Mouse (Mus musculus) skeletal muscle tissue, adult 2 months (tissue): ENCODE results near the gene Arhgap24.

ENCODE experiments used
- DNase-seq: peaks from one replicate; pipeline ENCODE4 v3.0.0-alpha.2; 2012; ENCODE audit warnings: low read depth, low spot score

Arhgap24 gene

DNA sequence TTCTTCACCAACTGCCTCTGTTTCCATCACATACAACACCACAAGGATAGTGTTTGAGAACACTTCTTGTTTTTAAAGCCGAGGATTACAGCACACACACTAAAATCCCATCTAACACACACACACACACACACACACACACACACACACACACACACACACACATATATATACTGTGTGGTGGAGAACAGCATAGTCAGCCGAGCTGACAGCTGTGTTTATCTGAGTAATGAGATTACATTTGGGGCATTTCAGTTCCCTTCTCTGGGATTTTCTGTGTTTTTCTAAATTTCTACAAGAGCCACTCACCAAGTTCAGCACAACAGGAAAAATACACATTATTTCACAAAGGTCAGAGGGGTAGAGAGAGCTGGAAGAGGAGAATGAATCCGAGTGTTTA lies 96.5 kb downstream of the Arhgap24 start:
- DNase-seq: no peak

DNA sequence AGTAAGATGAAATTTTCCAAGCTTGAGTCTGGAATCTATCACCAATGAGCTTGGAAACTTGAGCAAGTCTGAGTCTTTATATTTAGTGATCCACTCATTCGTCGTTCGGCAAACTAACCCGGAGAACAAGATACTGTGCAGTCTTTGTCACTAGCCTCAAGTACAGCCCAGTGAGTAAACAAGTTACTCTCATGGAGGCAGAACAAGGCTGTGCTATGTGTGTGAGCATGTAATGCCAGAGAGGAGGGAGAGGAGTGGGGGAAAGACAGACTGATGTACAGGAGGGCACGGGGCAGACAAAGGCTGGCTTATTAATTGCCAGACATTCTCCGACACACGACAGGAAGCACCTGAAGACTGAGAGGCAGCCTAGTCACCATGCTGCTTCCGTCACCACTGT lies 97.2 kb downstream of the Arhgap24 start:
- DNase-seq: no peak

DNA sequence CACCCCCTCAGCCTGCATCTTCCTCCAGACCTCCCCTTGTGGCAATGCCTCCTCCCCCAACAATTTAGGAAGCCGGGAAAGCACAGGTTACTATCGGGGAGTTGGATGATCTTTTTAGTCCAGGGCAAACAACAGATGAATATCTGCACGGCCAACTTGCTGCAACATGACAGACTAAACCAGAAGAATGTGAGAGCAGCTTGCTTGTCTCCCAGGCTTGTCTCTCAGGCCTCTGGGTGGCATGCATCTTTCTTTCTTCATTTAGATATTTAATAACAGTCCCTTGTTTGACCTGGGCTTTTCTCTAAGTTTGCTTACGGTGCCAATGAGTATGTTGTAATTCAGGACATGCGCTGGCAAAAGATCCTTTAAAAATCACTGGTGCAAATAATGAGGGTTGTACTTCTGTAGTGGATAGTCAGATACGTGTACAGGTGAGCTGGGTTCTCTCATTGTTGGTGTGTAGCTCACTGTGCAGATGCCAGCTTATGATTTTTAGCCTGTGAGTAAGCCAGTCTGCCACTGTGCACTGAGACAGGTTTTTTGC lies 101.7 kb downstream of the Arhgap24 start:
- DNase-seq: no peak

DNA sequence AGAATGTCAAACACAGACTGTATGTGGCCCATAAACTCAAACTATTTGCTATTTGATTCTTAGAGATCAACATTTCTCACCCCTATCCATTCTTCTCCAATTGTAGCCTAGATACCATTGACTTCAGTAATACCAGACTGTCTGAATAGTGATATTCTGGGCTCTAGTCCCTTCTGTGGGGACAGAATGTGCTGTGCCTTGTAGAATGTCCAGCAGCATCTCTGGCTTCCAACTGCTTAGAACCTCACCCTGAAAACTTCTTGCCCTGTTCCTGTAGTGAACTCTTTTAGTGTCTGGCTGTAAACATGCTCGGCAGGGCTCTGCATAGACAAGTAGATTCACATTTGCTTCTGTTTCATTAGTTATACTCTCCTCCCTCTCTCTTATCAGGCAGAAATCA lies 110.2 kb downstream of the Arhgap24 start:
- peak; percentile 68 for DNase-seq

DNA sequence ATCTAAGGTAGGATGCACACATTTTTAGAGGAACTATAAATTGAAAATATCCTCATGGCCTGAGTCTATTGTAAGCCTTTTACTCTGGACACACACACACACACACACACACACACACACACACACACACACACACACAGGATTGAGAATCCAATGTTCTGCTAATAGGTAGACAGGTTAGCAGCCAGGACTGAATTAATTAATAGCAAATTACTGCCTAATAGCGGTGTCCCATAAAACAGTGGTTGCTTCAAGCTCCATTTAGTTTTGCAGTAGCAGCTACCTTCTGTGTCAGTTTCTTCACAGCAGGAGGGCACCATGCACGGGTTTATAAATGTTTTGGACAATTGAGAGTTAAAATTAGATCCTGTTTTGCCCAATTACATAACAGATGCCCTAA lies 111.9 kb downstream of the Arhgap24 start:
- no peak for DNase-seq

DNA sequence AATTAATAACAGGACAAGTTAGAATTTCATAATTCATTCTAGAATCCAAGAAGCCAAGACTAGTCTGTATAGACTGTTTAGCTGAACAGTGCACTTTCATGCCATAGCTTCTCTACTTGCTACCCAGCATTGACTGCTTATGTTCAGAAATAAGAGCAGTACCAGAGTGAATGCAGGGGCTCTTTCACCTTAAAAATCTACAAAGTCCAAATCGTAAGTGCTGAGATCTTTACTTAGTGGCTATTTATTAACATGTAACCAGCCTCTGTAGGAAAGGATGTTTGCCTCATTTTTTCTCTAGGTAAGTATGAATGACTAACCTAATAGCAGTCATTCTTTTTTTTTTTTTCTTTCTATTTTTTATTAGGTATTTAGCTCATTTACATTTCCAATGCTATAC lies 117.9 kb downstream of the Arhgap24 start:
- no peak for DNase-seq

DNA sequence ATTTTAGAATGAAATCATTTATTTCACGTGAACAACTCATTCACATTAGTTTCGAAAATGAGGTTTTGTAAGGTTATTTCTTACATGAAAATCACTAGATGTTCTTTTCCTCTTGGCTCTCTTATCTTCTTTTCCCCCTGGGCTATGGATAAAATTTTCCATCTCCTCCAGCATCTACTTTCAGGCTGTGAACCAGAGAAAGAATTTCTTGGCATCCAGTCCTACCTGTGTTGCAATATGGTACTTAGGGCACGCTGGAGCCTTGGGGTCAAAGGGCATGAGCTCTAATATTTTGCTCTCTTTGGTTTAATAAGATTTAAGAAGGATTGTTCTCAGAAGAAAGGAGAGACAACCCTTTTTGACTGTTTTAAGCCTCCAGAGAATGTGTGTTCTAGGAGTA lies 132.4 kb downstream of the Arhgap24 start:
- peak; percentile 86 for DNase-seq

DNA sequence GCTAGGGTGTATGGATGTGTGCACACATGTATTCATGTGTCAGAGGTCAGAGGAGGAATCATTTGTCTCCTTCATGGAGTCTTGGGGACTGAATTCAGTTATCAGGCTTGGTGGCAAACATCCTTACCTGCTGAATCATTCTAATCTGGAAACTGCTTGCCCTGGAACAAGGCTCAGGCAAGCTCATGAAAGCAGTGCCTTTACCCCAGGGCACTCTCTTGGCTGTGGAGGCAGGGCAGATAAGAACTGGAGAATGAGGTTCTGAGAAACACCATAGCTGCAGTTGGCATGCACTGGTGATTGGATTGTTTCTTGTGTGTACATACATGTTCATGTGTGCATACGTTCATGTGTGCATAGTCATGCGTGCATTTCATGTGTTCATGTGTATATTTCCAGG lies 132.9 kb downstream of the Arhgap24 start:
- no peak for DNase-seq

DNA sequence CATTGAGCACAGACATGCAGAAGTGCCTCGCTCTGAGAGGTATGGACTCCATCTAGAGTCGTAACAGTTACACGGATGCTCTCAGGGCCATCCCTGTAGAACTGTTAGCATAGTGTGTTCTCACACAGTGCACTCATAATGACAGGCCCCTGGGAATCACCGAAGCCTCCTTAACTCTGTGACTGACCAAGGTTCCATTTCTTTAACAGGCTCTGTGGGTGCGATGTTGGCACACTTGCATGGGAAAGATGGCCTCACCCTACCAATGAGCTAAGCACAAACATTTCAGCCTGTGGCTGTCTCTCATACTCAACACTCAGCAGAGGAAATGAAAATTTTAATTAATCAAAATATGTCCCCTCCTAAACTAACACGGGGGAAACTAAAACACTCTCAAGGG lies 134.1 kb downstream of the Arhgap24 start:
- DNase-seq: no peak

DNA sequence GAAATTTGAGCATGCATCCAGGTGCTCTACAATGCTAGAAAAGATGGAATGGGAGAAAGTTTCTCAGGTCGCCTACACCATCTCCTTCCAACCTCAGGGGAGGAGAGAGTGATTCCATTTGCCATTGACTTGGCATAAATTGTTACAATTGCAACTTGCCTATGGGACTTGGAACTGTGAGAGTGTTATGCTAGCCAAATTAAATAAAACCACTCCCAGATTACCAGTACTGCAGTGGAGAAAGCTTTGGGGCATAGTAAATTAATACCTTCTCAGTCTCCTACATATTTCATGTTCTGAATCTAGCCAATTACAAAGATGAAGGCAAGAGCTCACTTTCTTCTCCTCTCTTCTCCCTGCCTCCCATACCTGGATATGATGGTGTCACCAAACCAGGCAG lies 139.8 kb downstream of the Arhgap24 start:
- no peak for DNase-seq

DNA sequence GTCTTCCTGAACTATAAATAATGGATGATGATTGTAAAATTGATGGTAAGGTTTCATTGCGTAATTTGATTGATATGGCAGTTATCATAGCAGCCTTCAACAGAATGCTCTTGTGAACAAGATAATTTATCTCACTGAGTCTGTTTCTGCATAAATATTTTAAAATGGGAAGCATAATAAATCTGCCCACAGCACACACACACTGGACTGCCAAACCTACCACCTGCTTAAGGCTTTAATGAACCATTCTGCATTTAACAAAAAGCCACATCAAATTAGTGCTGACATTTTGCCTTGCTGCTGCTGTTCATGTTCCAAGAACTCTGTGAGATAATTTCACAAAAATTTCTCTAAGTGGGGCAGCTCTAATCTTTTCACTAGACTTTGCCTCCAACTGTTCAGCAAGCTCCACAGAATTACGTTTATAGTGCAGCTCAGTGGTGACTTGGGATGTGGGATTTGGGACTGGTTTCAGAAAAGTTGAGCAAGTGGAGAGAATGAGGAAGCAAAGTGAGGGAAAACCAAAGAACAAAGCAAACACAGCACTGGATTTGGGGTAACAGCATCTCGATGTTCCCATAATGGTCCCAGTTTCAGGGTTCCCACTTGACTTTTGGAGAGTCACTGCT lies 142.7 kb downstream of the Arhgap24 start:
- DNase-seq: peak; percentile 66

DNA sequence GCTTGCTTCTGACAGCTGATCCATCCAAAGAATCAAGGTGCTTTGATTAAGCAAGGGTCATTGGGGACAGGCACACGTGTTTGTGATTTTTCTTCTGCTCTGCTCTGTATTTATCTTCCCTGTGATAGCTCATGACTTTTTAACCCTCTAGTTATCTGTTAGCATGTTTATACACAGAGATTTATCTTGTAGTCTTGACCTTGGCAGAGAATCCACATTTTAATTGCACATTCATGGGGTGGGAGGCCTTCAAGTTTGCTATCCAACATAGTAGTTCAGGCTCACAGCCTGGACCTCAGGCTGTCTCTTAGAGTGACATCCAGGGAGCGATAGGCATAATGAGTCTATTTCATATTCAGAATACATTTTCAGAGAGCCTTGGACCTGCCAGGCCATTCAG lies 145.5 kb downstream of the Arhgap24 start:
- DNase-seq: no peak

DNA sequence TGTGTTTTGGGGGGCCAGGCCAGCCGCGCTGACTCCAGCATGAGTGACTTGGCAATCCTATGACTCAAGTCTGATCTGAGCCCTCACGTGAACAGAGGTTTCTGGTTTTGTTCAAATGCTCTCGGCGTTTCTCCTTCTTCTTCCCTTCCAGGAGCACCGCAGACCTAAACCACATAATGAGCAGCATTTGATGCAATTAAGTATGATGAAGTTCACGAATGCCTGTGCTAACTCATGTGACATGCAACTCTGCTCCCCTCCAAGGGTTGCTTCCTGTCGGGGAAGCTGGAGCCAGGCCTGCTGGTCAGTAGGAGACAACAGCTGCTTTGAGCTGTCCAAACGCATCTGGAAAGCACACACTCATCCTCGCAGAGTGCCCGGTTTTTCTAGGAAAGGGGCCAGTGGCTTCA lies 148.2 kb downstream of the Arhgap24 start:
- peak; percentile 59 for DNase-seq

DNA sequence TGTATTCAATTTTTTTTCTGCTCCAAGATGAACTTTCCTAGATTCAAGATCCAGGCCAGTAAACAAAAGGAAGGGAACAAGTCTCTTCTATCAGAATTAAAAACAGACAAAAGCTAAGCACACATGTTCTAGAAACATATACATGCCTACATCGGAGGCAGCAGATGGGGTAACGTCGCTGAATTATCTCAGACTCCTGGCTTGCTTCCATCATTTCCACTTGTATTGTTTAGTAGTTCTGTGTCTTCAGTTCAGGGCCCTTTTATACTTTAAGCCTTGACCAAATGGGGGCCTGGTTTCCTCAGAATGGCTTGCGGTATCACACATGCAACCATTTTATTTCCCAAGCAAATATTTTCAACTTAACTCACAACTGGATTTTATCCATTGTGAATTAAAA lies 154.4 kb downstream of the Arhgap24 start:
- no peak for DNase-seq

DNA sequence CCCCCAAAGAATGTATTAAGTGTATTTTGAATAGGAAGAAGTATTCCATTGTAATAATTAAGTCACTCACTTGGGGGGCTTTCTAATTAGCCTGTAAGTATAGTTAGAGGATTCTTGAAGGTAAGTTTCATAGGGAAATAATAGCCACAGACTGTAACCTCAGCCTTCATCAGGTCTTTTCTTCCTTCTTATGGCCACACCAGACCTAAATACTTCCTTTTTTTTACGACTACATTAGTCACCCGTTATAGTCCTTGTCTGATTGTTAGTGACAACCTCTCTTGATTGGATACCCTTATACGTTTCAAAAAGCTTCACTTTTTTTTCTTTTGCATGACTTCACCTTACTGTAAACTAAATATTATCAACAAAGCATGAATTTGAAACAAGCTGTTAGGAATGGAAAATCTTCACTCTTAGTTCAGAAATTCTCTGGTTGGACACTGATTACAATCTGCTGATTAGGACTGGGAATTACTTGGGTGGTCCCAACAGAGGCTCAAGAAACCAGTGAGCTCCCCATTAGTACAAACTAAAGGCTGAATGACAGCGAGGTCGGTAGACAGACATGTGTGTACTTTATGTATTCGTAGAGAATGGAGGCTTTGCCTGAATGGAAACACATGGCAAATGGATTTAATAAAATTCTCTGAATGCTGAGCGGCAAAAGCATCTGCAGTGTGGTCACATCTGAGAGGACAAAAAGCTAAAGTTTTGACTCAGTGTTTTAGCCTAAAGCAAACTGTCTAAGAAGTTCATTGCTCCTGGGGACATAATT lies 158.8 kb downstream of the Arhgap24 start:
- DNase-seq: no peak

DNA sequence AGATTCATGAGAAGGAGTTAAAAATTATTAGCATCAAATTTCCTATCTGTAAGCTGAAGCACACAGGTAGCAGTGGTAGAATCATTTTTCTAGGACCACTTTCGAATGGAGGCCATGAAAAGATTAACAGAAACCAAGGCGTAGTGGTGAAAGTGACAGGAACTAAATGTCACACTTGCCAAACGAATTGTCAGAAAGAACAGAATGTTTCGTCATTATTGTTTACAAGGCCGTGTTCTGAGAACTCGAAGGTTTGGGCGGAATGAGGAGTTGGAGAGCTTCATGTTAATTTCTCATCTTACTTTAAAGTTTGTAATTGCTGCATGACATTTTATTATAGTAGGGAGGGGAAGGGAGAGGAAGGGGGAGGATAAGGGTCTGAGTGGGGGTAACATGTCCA lies 162.2 kb downstream of the Arhgap24 start:
- no peak for DNase-seq

DNA sequence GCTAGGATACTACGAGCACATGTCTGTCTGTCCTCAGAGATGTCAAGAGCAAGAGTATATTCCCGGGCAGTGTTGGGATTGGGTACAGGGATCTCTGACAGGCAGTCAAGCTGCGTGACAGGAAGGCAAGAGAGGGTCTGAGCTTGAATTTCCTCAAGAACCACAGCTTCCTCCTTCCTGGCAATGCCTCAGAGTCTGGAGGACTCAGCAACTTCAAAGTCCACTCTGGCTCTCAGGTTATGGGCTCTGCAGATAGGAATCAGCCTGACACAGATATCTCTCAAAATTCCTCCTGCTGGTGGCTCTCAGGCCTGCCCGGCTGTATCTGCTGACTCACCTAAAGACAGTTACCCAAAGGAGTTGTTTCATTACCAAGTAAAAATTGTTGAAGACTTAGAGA lies 162.6 kb downstream of the Arhgap24 start:
- DNase-seq: no peak

DNA sequence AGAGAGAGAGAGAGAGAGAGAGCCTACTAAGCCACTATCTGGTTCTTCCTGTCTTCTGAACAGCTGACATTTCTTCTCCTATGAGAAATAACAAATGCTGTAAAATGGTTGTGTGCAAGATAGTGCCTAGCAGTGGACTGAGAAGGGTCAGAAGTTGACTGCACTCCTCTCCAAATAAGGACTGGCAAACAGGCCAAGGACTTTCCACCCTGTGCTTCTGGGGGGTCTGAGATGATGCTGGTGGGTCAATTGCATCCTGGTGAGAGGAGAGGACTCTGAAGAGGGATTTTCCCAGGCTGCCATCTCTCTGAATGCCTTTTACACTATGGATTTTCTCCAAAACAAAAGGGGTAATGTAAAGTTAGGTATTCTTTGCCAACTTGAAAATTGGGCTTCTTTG lies 177.9 kb downstream of the Arhgap24 start:
- no peak for DNase-seq

DNA sequence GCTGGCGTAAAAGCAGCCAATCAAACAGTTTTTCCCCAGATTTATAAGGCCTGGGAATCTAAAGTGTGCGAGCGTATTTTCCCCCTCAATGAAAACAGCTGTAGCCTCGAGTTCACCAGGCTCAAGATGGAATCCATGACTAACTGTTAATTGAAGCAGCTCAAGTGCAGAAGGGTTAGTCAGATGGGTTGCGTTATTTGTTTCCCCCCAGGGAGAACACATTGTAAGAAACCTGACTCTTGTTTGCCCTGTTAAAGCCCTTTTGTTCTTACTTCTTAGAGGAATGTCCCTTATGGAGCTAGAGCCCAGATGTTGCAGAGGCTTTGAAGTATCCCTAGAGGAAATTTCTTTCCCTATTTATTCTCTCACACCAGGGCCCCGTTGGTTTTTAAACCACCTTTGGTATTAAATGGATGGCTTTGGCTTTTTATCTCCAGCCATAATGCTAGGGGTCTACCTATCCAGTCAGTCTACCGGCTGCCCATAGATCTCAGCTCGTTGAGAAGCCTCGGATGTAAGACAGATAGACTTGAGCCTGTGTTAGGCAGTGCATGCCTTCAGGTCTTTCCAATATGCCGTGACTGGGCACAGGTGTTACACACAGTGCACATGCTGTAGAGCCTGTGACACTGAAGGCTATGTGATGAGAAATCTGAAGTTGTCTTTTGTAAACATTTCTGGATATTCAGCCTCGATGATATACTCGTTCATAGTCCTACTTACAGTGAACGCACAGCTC lies 184.0 kb downstream of the Arhgap24 start:
- DNase-seq: peak; percentile 69

DNA sequence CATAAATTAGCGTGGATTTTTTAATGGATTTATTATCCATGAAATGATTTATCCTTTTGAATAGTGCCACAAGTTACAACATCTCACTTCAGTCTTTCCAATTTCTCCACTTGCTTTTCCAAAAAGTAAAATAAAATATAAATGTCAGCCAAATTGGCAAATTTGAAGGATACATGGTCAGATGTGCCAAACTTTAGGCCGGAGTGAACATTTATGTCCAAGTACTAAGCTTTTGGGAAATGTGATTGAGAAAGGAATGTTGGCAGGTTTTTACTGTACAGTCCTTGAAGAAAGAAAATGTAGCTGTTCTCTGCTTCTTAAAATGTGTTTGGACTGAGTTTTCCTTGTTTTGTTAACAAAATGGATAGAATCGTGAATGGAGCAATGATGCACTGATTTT lies 185.7 kb downstream of the Arhgap24 start:
- peak; percentile 77 for DNase-seq

DNA sequence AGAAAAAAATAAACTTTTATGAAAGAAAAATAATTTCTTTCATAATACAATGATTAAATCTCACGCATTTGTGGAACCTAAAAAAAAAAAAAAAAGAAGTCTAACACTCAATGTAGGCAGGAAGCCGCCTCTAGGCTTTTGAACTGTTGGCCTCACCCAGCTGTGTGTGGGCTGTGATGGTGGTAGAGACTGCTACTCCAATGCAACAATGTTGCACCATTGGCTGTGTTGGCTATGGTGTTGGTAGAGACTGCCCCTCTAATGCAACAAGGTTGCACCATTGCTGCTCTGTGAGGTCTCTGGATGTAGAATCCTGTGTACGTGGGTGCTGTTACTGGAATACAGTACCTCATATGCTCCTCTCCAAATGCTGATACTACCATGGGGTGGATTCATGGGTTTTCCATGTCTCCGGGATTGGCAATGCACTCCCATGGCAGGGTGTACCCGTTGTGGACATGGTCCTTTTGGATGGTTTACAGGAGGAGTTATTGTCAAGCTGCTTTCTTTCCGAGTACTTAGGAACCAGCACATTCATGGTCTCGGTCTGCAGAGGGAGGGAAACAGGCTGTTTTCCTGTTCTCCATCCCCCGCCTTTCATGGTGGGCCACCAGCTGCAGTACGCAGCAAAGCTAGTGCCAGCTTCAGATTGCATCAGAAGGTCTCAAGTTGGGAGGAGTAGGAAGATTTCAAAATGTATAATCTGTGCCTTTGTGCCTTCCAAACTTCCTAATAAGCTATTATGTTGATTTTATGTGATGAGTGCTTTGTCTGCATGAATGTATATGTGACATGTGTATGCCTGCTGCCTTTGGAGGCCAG lies 186.8 kb downstream of the Arhgap24 start:
- DNase-seq: peak; percentile 27

DNA sequence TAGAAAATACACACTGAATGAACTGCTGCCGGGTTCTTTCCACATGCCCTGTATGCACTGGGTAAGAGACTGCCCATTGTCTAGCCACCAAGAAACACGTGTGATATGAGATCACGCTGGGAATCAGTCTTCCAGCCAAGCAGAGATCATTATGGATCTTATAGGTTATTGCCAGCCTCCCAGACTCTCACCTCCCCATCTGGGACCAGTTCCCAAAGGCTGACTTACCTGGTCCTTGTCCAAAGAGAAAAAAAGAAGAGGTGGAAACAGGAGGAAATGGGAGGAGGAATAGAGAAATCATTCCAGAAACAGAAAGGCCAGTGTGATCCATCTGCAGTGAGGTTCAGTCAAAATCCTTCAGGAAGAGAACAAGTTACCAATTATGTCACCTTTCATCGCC lies 189.0 kb downstream of the Arhgap24 start:
- DNase-seq: no peak
